Mouse (Mus musculus) v-Abl transformed pro-B cells (cell line): Measurements from ENCODE around the gene Mybphl.

ENCODE experiments used
- in situ Hi-C, 2 experiments: fragments of 400-800 bp; cut with MboI; formaldehyde crosslinking; loops; one replicate each; pipeline ENCODE4 v1.15.1; 2025; ENCODE audit not compliant: unreplicated experiment in 2 of 2

Mybphl gene

GRCm38 (mm10) chr3:108406306-108406885 is 41.7 kb downstream of the Mybphl start:
- in situ Hi-C loops, result loop anchor here (10.0 kb wide), 4 partner anchors 148 to 1088 kb away; no protein-coding TSS in a partner anchor

- in situ Hi-C loops, result loop anchor here (10.0 kb wide), 4 partner anchors 146 to 1086 kb away; no protein-coding TSS in a partner anchor
Observed at GRCm38 (mm10) chr3:108408517-108409008, 43.9 kb downstream of the Mybphl start.

GRCm38 (mm10) chr3:108409656-108410358 is 45.1 kb downstream of the Mybphl start:
- in situ Hi-C loops, result loop anchor here (10.0 kb wide), 4 partner anchors 145 to 1085 kb away; no protein-coding TSS in a partner anchor

GRCm38 (mm10) chr3:108410359-108410714 is 45.6 kb downstream of the Mybphl start:
- in situ Hi-C loops, result no loop called here

- in situ Hi-C loops, result no loop called here
Observed at GRCm38 (mm10) chr3:108411026-108411753, 46.5 kb downstream of the Mybphl start.

GRCm38 (mm10) chr3:108411754-108412121 is 47.0 kb downstream of the Mybphl start:
- in situ Hi-C loops, result no loop called here

GRCm38 (mm10) chr3:108413634-108414360 is 49.1 kb downstream of the Mybphl start:
- in situ Hi-C loops, result no loop called here

- in situ Hi-C loops, result no loop called here
Observed at GRCm38 (mm10) chr3:108414857-108415830, 50.4 kb downstream of the Mybphl start, which contains the start of gene Celsr2. Gene Celsr2 (minus strand): TSS chr3:108415552.

GRCm38 (mm10) chr3:108415831-108416223 is 51.1 kb downstream of the Mybphl start:
- in situ Hi-C loops, result no loop called here

- in situ Hi-C loops, result no loop called here
Observed at GRCm38 (mm10) chr3:108423006-108423405, 58.3 kb downstream of the Mybphl start.

GRCm38 (mm10) chr3:108423844-108424801 is 59.4 kb downstream of the Mybphl start:
- in situ Hi-C loops, result no loop called here

GRCm38 (mm10) chr3:108424944-108425623 is 60.4 kb downstream of the Mybphl start:
- in situ Hi-C loops, result no loop called here

GRCm38 (mm10) chr3:108425624-108426018 is 60.9 kb downstream of the Mybphl start:
- in situ Hi-C loops, result no loop called here
